Mouse (Mus musculus): ENCODE results near the gene Gng7. TPM values are rescaled to one million over a fixed set of nuclear protein-coding genes. Genes with fewer than 3 reads are reported as not detected.

The Gng7 gene
- polyA plus RNA-seq, 1 experiment from 2014 or later = 7.2 TPM

GRCm38 (mm10) chr10:81010851-81011250 is 3.9 kb downstream of the Gng7 start:
- DNase-seq (ENCODE audit: low read depth, low spot score) (no peak), ATAC-seq (no peak)
- no peaks in the 10 kb centered on the region for H3K27me3 ChIP-seq
- POLR2A ChIA-PET = no interaction called here
- in situ Hi-C loops (cut with MboI; ENCODE audit: low pct_unique_long_range_greater_than_20kb) = no loop called here
- no peak for TF ChIP-seq CTCF (IDR thresholded peaks at IDR 0.05)
- CTCF ChIA-PET = interaction anchor here (1.2 kb wide), 1 partner anchor 16 kb away, joined by 3 read pairs; no protein-coding TSS in a partner anchor

DNA sequence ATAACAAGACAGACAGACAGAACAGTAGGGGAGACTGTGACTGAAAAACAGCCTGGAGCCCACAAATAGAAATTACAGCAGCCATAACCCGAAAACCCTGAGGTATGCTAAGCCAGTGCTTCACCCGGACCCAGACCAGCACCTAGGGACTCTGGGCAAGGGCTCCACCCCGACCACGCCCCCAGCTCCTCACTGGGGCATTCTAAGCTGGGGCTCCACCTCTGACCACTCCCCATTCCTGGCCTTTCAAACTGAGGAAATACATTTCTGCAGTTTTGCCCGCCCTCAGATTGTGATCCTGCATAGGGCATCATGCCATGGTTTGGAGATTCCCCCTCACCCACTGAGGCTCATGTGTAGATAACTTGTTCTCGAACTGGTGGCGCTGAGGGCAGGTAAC is 7.5 kb downstream of the Gng7 start:
- POLR2A ChIA-PET = no interaction called here
- ATAC-seq = no peak
- TF ChIP-seq CTCF (IDR thresholded peaks at IDR 0.05) = no peak
- DNase-seq (ENCODE audit: low read depth, low spot score) = no peak
- no peaks in the 10 kb centered on the region for H3K27me3 ChIP-seq
- in situ Hi-C loops (cut with MboI; ENCODE audit: low pct_unique_long_range_greater_than_20kb) = no loop called here
- CTCF ChIA-PET = no interaction called here

DNA sequence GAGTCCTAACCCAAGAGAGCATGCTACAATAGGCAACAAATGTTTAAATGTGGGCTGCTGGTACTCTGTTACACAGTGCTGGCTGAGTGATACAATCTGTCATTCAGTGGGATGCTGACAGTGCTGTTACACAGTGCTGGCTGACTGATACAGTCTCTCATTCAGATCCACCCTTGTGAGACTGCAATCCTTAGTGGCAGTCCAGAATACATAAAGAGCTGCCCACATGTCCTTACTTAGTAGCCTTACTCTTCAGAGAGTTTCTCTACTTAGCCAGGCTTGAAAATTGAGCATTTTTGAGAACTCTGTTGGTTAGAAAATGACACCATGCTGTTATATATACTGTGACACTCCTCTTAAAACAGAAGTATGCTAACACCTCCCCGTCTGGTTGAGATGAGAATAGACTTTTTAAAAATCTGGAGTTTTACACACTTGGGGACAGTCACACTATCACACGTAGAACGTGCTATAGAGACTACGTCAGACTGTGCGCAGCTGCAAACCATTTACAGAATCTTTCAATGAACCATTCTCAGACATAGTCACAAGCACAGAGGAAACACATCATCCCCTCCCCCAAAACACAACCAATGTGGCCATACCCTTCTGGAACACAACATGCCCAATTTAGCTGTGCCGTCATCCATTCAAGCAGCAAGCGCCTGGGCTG is 8.6 kb downstream of the Gng7 start:
- POLR2A ChIA-PET = no interaction called here
- DNase-seq (ENCODE audit: low read depth, low spot score) (no peak), ATAC-seq (no peak)
- no peak for TF ChIP-seq CTCF (IDR thresholded peaks at IDR 0.05)
- no peaks in the 10 kb centered on the region for H3K27me3 ChIP-seq
- in situ Hi-C loops (cut with MboI; ENCODE audit: low pct_unique_long_range_greater_than_20kb) = no loop called here
- CTCF ChIA-PET = no interaction called here

GRCm38 (mm10) chr10:81001161-81001560 is 13.6 kb downstream of the Gng7 start:
- TF ChIP-seq CTCF (IDR thresholded peaks at IDR 0.05) = no peak
- DNase-seq (ENCODE audit: low read depth, low spot score) (no peak), ATAC-seq (no peak)
- no peaks in the 10 kb centered on the region for H3K27me3 ChIP-seq
- ChIA-PET POLR2A (no interaction called here), CTCF (interaction anchor here (1.6 to 2.0 kb wide), 2 partner anchors 14 to 40 kb away, joined by 4 to 6 read pairs; partner anchors contain the start of gene Gng7)
- in situ Hi-C loops (cut with MboI; ENCODE audit: low pct_unique_long_range_greater_than_20kb) = no loop called here

DNA sequence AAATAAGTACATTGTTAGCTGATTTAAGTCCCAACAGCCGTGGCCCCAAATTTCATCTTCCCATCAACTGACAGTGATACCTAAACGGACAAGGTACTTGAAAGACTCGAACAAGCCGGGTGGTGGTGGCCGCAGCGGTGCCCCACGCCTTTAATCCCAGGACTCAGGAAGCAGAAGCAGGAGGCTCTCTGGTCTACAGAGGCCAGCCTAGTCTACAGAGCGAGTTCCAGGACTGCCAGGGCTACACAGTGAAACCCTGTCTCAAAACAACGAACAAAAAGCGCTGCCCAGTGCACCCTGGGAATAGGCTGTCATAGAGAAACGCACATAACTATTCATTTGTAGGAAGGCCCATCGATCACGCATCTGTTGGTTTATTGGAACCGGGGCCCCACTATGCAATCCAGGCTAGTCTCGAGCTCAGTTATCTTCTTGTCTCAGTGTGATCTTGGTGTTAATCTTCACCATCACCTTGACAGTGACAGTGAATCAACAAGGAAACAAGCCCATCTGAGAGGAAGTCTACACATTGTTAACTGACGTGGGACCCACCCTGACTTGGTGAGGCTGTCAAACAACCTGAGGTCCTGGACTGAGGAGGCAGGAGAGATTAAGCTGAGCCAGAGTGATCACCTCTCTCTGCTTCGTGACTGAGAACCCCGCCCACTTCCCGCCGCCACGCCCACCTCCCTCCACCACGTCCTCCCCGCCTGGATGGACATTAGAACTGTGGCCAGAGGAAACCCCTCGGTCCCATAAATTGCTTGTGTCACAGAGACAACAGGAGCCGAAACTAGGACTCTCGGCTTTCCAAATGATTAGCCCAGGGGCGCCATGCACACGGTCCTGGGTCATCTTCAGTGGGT is 14.3 kb downstream of the Gng7 start:
- TF ChIP-seq CTCF (IDR thresholded peaks at IDR 0.05) = no peak
- POLR2A ChIA-PET = no interaction called here
- H3K27me3 ChIP-seq = no peaks in the 10 kb centered on the region

GRCm38 (mm10) chr10:80999362-81000196 is 15.2 kb downstream of the Gng7 start:
- no peaks in the 10 kb centered on the region for H3K27me3 ChIP-seq
- DNase-seq (ENCODE audit: low read depth, low spot score) (peak; percentile 43), ATAC-seq (peak; percentile 45)
- ChIA-PET POLR2A (interaction anchor here (0.9 to 1.6 kb wide), 2 partner anchors 38 to 60 kb away, joined by 3 to 4 read pairs; partner anchors contain the start of gene Slc39a3), CTCF (interaction anchor here (0.6 to 2.0 kb wide), 11 partner anchors 9 to 119 kb away, joined by 3 to 10 read pairs (median 3); partner anchors contain the start of gene Slc39a3)
- TF ChIP-seq CTCF (IDR thresholded peaks at IDR 0.05) = no peak
- in situ Hi-C loops (cut with MboI; ENCODE audit: low pct_unique_long_range_greater_than_20kb) = loop anchor here (5.0 kb wide), 4 partner anchors 38 to 178 kb away; partner anchors contain the start of genes Eef2 and Slc39a3

More for the DNA sequence above, 14.3 kb downstream of the Gng7 start:
- in situ Hi-C loops (cut with MboI; ENCODE audit: low pct_unique_long_range_greater_than_20kb) = no loop called here
- ATAC-seq = no peak
- DNase-seq (ENCODE audit: low read depth, low spot score) = no peak
- CTCF ChIA-PET = interaction anchor here (0.6 to 2.0 kb wide), 4 partner anchors 10 to 82 kb away, joined by 3 to 9 read pairs (median 3); no protein-coding TSS in a partner anchor

DNA sequence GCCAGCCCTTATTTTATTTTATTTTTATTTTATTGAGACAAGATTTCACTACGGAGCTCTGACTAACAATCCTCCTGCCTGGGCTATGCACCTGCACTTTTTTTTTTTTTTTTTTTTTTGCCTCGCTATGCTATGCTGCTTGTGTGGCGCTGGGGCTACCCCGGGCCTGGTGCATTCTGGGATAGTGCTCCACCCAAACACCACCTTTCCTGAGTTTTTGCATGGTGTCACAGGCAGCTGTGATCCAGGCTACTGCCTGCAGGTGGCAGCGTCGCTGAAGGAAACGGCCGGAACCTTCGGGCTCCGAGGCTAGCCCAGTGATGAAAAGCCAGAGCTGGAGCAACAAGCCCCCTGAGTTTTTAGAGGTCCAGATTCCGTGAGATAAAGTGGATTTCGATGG is 16.0 kb downstream of the Gng7 start:
- ChIA-PET POLR2A (interaction anchor here (0.7 to 1.6 kb wide), 3 partner anchors 39 to 252 kb away, joined by 3 to 4 read pairs (median 4); partner anchors contain the start of gene Slc39a3), CTCF (interaction anchor here (0.8 to 2.0 kb wide), 8 partner anchors 36 to 118 kb away, joined by 3 to 10 read pairs (median 3); partner anchors contain the start of gene Slc39a3)
- no peak for TF ChIP-seq CTCF (IDR thresholded peaks at IDR 0.05)
- in situ Hi-C loops (cut with MboI; ENCODE audit: low pct_unique_long_range_greater_than_20kb) = loop anchor here (5.0 kb wide), 4 partner anchors 39 to 179 kb away; partner anchors contain the start of genes Eef2 and Slc39a3
- H3K27me3 ChIP-seq = no peaks in the 10 kb centered on the region
- DNase-seq (ENCODE audit: low read depth, low spot score) = no peak
- no peak for ATAC-seq

GRCm38 (mm10) chr10:80998021-80998420 is 16.7 kb downstream of the Gng7 start:
- ATAC-seq (no peak), DNase-seq (ENCODE audit: low read depth, low spot score) (no peak)
- TF ChIP-seq CTCF (IDR thresholded peaks at IDR 0.05) = no peak
- in situ Hi-C loops (cut with MboI; ENCODE audit: low pct_unique_long_range_greater_than_20kb) = loop anchor here (5.0 kb wide), 4 partner anchors 39 to 179 kb away; partner anchors contain the start of genes Eef2 and Slc39a3
- no peaks in the 10 kb centered on the region for H3K27me3 ChIP-seq
- ChIA-PET CTCF (interaction anchor here (1.2 to 10.2 kb wide), 3 partner anchors 39 to 70 kb away, joined by 3 to 130 read pairs (median 10); partner anchors contain the start of genes Gadd45b and Slc39a3), POLR2A (interaction anchor here (0.7 to 1.6 kb wide), 2 partner anchors 40 to 251 kb away, joined by 3 to 4 read pairs; partner anchors contain the start of gene Slc39a3)

- DNase-seq (ENCODE audit: low read depth, low spot score) (no peak), ATAC-seq (no peak)
- ChIA-PET POLR2A (no interaction called here), CTCF (interaction anchor here (3.0 to 10.2 kb wide), 2 partner anchors 69 to 117 kb away, joined by 21 to 130 read pairs; partner anchors contain the start of gene Gadd45b)
- in situ Hi-C loops (cut with MboI; ENCODE audit: low pct_unique_long_range_greater_than_20kb) = loop anchor here (5.0 kb wide), 4 partner anchors 40 to 180 kb away; partner anchors contain the start of genes Eef2 and Slc39a3
- no peak for TF ChIP-seq CTCF (IDR thresholded peaks at IDR 0.05)
- H3K27me3 ChIP-seq = no peaks in the 10 kb centered on the region
Observed at GRCm38 (mm10) chr10:80997332-80997731, 17.4 kb downstream of the Gng7 start.
